Mouse (Mus musculus) liver, embryonic 14.5 days (tissue): Measurements from ENCODE around the gene Gm11992.

Experiments used
- CTCF ChIP-seq: IDR thresholded peaks from 2 replicates; pipeline ENCODE4 v1.5.1; 2016; ENCODE audit warnings: antibody characterized with exemption, low read depth, control low read depth
- EP300 ChIP-seq: IDR thresholded peaks from 2 replicates; pipeline ENCODE4 v1.6.1; 2016; ENCODE audit warnings: antibody characterized with exemption, low read depth

- no peak for TF ChIP-seq CTCF
- no peak for TF ChIP-seq EP300
Measured at GRCm38 (mm10) chr11:9116916-9117315, 68.5 kb downstream of the Gm11992 start.
